Mouse (Mus musculus): ENCODE results near the gene Sema4d. TPM values are rescaled to one million over a fixed set of nuclear protein-coding genes. Genes with fewer than 3 reads are reported as not detected.
A peak's percentile ranks its signal among the peaks of the same experiment; 100 is the strongest.

Sema4d gene
- total and polyA plus RNA-seq, 3 experiments = 6.9 to 20.3 TPM; not detected in 1

- Histone ChIP-seq H3K36me3 (ENCODE audit: control insufficient read depth in 1 of 2, insufficient read depth in 2 of 2, low read length in 2 of 2) (peaks cover 0 to 2% of the 10 kb centered on the region in 2 experiments; a peak in 1 of 4 replicates), H3K27ac (ENCODE audit: control insufficient read depth, low read depth, low read length) (no peak overlapping the region)
Measured at GRCm38 (mm10) chr13:51792135-51792573, 1.4 kb downstream of the Sema4d start.

DNA sequence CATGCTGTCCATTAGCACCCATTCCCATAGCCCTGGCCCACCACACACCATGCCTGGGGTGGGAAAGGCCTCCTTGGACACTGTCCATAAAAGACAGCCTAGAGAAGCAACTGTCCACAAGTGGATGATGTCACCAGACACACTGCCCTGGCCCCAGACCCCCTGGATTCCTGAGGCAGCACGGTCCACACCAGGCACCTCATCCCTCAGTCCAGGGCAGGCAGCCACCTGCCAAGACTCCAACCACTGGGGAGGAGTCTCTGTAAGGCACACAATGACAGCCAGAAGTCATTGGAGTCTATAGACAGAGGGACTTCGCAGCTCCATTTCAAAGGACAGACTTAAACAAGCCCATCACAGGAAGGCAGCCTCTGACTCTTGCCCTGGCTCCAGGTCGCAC lies 1.9 kb downstream of the Sema4d start:
- TF ChIP-seq USF1 (IDR thresholded peaks at IDR 0.05; ENCODE audit: low read depth, low read length) = no peak

More at GRCm38 (mm10) chr13:51792135-51792573, 1.4 kb downstream of the Sema4d start:
- Histone ChIP-seq H3K4me3 (ENCODE audit: control insufficient read depth in 1 of 2, insufficient read depth in 1 of 2, low read depth in 2 of 2, low read length in 2 of 2) (peak overlapping the region; percentile 88 to 100), H3K27me3 (ENCODE audit: control insufficient read depth in 1 of 2, insufficient read depth in 2 of 2, low read length in 2 of 2) (no peaks in the 10 kb centered on the region), H3K79me2 (ENCODE audit: control insufficient read depth, insufficient read depth, low read length, poor library complexity) (peaks cover 11% of the 10 kb centered on the region), H3K4me1 (ENCODE audit: control insufficient read depth in 1 of 2, insufficient read depth in 2 of 2, low read length in 2 of 2) (peaks cover 0 to 8% of the 10 kb centered on the region in 2 experiments; a peak in 1 of 4 replicates), H3K9me3 (replicated peaks; ENCODE audit: insufficient read depth, low read length) (no peaks in the 10 kb centered on the region), H3K9ac (ENCODE audit: control insufficient read depth, low read depth, low read length, poor library complexity, severe bottlenecking) (peak overlapping the region; percentile 78)
- DNase-seq (ENCODE audit: low read depth, low spot score) = no peak
- TF ChIP-seq CHD1 (IDR thresholded peaks at IDR 0.05; ENCODE audit: low read depth, low read length) (no peak), BHLHE40 (IDR thresholded peaks at IDR 0.05; ENCODE audit: borderline replicate concordance, low read depth, low read length) (no peak), TBP (IDR thresholded peaks at IDR 0.05; ENCODE audit: low read depth, low read length) (no peak), CHD2 (IDR thresholded peaks at IDR 0.05; ENCODE audit: low read length) (no peak), MAZ (IDR thresholded peaks at IDR 0.05; ENCODE audit: low read depth, low read length) (no peak), NRF1 (IDR thresholded peaks at IDR 0.05; ENCODE audit: insufficient read depth, low read depth, low read length, poor library complexity, severe bottlenecking) (no peak), UBTF (IDR thresholded peaks at IDR 0.05; ENCODE audit: borderline replicate concordance, insufficient read depth, low read depth, low read length) (no peak), MEF2A (IDR thresholded peaks at IDR 0.05; ENCODE audit: extremely low read depth, insufficient replicate concordance, low read depth, low read length, poor library complexity, severe bottlenecking) (no peak), KAT2A (conservative IDR thresholded peaks at IDR 0.05; ENCODE audit: low read depth, low read length) (no peak), RCOR1 (IDR thresholded peaks at IDR 0.05; ENCODE audit: low read depth, low read length) (no peak), SIN3A (IDR thresholded peaks at IDR 0.05; ENCODE audit: low read length) (no peak), MYB (IDR thresholded peaks at IDR 0.05; ENCODE audit: low read depth, low read length) (no peak), CTCF (IDR thresholded peaks at IDR 0.05 in 2 of 3, conservative IDR thresholded peaks at IDR 0.05 in 1 of 3; ENCODE audit: control insufficient read depth in 1 of 3, insufficient read depth in 1 of 3, low read depth in 2 of 3, low read length in 3 of 3, poor library complexity in 1 of 3, severe bottlenecking in 1 of 3) (no peak), MXI1 (IDR thresholded peaks at IDR 0.05; ENCODE audit: low read depth, low read length) (no peak)

More for the DNA sequence above, 1.9 kb downstream of the Sema4d start:
- Histone ChIP-seq H3K79me2 (ENCODE audit: control insufficient read depth, insufficient read depth, low read length, poor library complexity) (peaks cover 11% of the 10 kb centered on the region), H3K27ac (ENCODE audit: control insufficient read depth, low read depth, low read length) (no peak overlapping the region), H3K9me3 (replicated peaks; ENCODE audit: insufficient read depth, low read length) (no peaks in the 10 kb centered on the region), H3K27me3 (ENCODE audit: control insufficient read depth in 1 of 2, insufficient read depth in 2 of 2, low read length in 2 of 2) (no peaks in the 10 kb centered on the region), H3K4me3 (ENCODE audit: control insufficient read depth in 1 of 2, insufficient read depth in 1 of 2, low read depth in 2 of 2, low read length in 2 of 2) (no peak overlapping the region), H3K4me1 (ENCODE audit: control insufficient read depth in 1 of 2, insufficient read depth in 2 of 2, low read length in 2 of 2) (peaks cover 0 to 8% of the 10 kb centered on the region in 2 experiments; a peak in 1 of 4 replicates), H3K36me3 (ENCODE audit: control insufficient read depth in 1 of 2, insufficient read depth in 2 of 2, low read length in 2 of 2) (peaks cover 0 to 2% of the 10 kb centered on the region in 2 experiments; a peak in 1 of 4 replicates), H3K9ac (ENCODE audit: control insufficient read depth, low read depth, low read length, poor library complexity, severe bottlenecking) (no peak overlapping the region)
- DNase-seq (ENCODE audit: low read depth, low spot score) = no peak
